Mouse (Mus musculus) liver, adult 2 months (tissue): ENCODE measurements at regions not wholly inside any gene's neighbourhood (a gene's known extent, or its start where the extent isn't known, plus 50 kb on each side); places are given as distances from the start of the nearest gene placed in this dataset.

Source experiments
- CTCF ChIP-seq: fragments of 200-500 bp; IDR thresholded peaks from 2 replicates; pipeline ENCODE4 v1.5.1; 2011; ENCODE audit warnings: low read depth, low read length, control low read depth
- POLR2A ChIP-seq: fragments of 200-500 bp; IDR thresholded peaks from 2 replicates; pipeline ENCODE4 v1.6.1; 2011; ENCODE audit warnings: low read length, control low read depth; ENCODE audit not compliant: insufficient read depth; ENCODE audit errors: extremely low read depth

- TF ChIP-seq CTCF (no peak), POLR2A (no peak)
These were observed 70.8 kb upstream of the Ctsc start for GRCm38 (mm10) chr7:88206914-88207710.
